Mouse (Mus musculus) gastrocnemius, adult 18-20 months (tissue): Measurements from ENCODE around the gene Adat2. TPM values are rescaled to one million over a fixed set of nuclear protein-coding genes. Genes with fewer than 3 reads are reported as not detected.
A peak's percentile ranks its signal among the peaks of the same experiment; 100 is the strongest.

Experiments
- DNase-seq: peaks from one replicate; pipeline ENCODE4 v3.0.0; 2021; ENCODE audit warnings: low spot score
- long read RNA-seq, 2 experiments: library from polyadenylated mRNA; stranded (forward); transcript quantifications; one replicate each; pipeline ENCODE4 v2.0.0; 2021
- total RNA-seq, 2 experiments: library from RNA; stranded (reverse); gene quantifications; 2 replicates each; pipeline ENCODE4 v1.2.3; 2021

Adat2 gene
- 1 to 10 TPM; 2.5 to 3.4 TPM for total RNA-seq
- long read RNA-seq, experiment 1, partial matches to known transcripts, result 0 of 1 reads
- long read RNA-seq, experiment 1, other reads (novel, unspliced or antisense), result 0 of 1 reads
- long read RNA-seq, experiment 2, result 0 reads

- peak; percentile 89 for DNase-seq
Measured at GRCm38 (mm10) chr10:13552646-13553497, at the start of gene Adat2, which contains the start of gene Pex3. Adat2 (plus strand) TSS chr10:13552894. Pex3 (minus strand) TSS chr10:13553142.

DNA sequence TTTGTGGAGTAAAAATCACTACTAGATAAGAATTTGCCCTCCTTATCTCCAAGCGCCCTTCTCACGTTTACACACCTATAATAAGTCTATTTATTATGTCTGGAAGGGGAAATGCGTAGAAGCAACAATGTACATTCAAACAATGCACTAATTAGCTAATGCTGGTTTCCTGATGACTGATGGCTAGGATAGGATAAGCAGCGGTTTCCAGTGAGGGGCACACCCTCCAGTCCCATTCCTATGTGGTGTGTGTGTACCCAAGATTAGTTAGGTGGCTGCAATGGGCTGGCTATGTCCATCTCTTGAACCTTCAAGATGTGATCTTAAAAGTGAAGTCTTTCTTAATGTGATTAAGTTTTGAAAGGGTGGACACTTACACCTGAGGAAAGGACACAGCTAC, 30.8 kb upstream of the Adat2 start:
- no peak for DNase-seq

GRCm38 (mm10) chr10:13528155-13528554, 24.5 kb upstream of the Adat2 start:
- DNase-seq, result no peak

- DNase-seq, result no peak
Measured at GRCm38 (mm10) chr10:13534751-13535150, 17.9 kb upstream of the Adat2 start.

DNA sequence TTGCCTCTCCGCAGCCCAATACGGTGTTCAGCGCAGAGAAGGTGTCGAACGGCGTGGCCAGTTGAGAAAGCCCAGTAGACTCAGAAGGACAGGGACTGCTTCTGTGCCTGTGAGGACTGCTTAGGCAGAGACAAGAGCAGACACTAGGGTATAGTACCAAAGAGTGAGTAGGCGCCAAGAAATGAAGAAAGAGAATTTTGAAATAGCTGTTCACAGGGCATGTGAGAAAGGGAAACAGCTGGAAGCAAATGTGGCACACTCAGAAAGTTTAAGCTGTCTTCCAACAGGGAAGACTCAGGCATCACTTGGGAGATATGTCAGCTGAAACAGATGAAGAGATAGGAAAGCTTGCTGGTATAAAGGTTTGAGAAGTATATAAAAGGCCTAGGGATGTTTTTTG, 16.0 kb upstream of the Adat2 start:
- DNase-seq, result no peak

DNA sequence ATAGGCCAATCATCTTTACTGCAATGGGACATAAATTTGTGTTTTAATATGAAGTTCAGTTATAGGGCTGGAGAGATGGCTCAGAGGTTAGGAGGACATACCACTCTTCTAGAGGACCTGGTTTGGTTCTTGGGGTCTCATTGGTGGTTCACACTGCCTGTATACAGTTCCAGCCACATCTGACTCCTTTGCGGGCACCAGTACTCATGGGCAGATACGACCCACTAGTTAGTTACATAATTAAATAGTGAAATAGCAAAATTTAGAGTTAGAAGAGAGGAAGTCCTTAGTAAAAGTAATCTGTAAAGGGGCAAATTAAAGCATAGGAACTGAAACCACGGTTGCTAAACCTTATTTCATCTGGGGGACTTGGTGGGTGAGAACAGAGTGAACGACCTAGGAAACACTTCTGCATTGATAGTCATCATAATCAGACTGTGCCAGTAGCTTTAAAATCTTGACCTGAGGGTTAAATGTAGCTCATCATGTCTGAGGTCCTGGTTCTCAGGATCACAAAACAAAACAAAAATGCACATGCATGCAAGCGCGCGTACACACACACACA, 12.8 kb upstream of the Adat2 start:
- DNase-seq, result no peak

DNA sequence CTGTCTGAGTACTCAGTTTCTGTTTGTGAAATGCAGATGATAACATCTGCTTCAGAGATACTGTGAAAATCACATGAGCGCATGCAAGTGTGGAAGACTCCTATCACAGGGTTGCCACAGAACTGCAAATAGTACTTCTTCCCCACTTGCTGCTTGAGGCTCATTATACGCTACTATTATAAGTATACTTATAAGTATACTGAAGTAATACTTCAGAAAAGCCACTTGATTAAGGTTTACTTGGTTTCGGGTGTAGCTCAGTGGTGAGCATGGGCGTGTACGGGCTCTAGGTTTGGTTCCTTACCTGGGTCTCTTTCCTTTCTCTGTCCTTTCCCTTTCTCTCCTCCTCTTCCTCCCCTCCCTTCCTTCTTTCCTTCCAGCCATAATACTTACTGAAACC, 11.0 kb upstream of the Adat2 start:
- DNase-seq, result no peak

DNA sequence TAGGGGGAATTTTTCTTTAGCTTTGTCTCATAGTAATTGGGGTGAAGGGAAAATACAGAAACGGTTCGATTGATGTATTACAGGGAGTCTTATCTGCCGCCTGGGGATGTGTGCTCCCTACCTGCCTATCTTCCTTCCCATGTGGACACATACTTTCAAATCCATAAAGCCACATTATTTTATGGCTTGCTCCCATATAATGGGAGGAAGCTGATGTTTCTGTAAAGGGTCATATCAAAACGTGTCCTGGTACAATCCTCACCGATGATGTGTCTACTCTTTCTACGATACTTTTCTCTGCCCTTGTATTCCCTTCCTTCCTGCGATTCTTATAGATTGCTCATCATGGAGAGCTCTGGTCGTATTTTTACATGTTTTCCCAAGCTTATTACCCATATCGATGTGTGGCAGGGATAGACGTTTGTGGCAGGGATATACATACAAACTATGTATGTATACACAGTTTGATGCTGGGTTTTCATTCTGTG, 848 bp downstream of the Adat2 start:
- no peak for DNase-seq

DNA sequence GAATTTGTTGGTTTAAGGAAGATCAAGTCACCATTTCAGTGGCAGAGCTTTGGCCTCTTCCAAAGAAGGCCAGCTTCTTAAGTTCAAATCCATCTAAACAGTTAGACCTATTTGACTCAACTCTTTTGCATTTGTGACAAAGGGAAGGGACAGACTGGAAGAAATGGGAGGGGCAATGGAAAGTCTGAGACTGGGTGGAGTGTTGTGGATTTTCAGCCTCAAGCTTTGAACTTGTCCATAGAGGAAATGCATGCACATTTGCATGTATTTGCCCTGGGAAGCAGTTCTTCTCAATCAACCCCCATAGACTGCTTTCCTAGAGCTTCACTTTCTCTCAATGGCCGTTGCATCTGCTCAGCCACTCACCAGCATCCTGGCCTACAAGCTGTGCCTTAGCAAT, 1.6 kb downstream of the Adat2 start:
- no peak for DNase-seq

GRCm38 (mm10) chr10:13560014-13560674, 7.5 kb downstream of the Adat2 start:
- no peak for DNase-seq

- DNase-seq, result peak; percentile 55
Measured at GRCm38 (mm10) chr10:13564364-13565079, 11.8 kb downstream of the Adat2 start.

GRCm38 (mm10) chr10:13565080-13565448, 12.4 kb downstream of the Adat2 start:
- no peak for DNase-seq

GRCm38 (mm10) chr10:13566393-13566792, 13.7 kb downstream of the Adat2 start:
- no peak for DNase-seq

- no peak for DNase-seq
Measured at GRCm38 (mm10) chr10:13569818-13570217, 17.1 kb downstream of the Adat2 start.

DNA sequence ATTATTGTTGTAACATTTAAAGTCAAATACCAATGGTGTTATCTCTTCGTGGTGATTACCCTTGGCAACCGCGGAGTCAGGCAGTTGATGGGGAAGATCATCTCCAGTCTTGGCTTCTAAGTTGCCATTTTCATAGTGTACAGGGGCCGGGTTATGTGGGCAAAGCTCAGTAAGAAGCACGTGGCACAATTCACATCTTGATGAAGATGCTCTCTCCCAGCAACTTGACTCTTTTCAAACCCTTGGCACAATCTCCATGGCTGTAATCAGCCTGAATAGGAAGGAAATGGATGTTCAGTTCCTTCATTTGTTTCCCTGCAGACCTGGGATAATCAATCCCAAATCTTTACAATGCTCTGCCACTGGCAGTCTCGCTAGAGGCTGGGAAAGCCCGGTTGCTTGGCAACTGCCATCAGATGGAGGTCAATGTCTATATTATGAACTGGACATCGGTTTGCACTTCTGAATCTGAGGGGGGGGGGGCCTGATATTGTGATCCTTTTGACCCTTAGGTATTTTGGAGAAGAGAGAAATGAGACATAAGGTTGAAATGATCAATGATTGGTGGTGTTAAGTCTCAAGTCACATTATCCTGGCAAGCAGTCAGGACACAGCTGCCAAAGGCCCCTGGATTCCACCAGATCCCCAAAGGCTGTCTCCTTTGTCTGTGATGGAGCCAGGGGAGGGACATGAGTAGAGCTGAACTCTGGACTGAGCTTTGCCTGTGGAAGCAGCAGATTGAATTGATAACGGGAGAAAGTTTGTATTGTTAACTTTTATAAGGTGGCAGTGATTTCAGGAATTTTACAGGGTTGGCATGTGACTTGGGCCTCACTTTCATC, 18.2 kb downstream of the Adat2 start:
- no peak for DNase-seq

DNA sequence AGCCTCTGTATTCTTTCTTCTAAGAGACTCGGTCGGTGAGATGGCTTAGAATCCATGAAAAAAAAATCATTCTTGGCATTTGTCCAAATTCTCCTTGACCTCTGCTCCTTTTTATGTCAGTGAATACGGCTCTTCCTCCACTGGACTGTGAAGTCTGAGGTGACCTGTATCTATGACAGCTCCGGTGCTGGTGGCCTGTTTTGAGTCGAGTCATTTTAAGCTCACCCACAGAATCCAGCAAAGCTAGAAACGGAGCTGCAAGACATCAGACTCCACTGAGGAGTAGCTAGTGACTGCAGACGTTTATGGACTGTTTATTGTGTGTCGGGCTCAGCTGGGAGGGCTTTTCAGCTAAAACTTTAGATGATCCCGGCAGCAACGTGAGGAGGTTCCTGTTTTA, 19.3 kb downstream of the Adat2 start:
- no peak for DNase-seq

GRCm38 (mm10) chr10:13572410-13572809, 19.7 kb downstream of the Adat2 start:
- no peak for DNase-seq

DNA sequence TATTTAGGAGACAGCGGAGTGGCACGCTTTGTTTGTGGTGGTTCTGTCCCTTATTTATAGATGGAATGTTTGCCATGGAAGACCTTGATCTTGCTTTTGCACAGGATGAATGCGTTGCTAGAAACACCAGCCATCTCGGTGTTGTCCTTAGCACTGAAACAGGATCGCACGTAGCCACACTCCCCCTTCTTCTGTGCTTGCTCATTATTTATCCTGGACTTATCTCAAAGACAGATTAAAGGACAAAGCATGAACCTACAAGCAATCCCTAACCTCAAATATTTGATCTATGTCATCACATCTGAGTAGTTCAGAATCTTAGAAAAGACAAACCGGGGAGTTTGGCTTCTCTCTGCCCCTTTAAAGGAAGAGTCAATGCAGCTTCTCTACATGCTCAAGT, 24.4 kb downstream of the Adat2 start:
- no peak for DNase-seq

- no peak for DNase-seq
Measured at GRCm38 (mm10) chr10:13587914-13588313, 35.2 kb downstream of the Adat2 start.

GRCm38 (mm10) chr10:13592196-13592595, 39.5 kb downstream of the Adat2 start:
- DNase-seq, result no peak

- no peak for DNase-seq
Measured at GRCm38 (mm10) chr10:13593529-13593928, 40.8 kb downstream of the Adat2 start.
